Mouse (Mus musculus) intestine, embryonic 16.5 days (tissue): ENCODE measurements around the gene Gad1. TPM values are rescaled to one million over a fixed set of nuclear protein-coding genes. Genes with fewer than 3 reads are reported as not detected.

Experiments
- ATAC-seq: fragments of 200-750 bp; cut with Nextera tagmentation; 2 replicates; pipeline ENCODE4 v1.8.0; 2017; ENCODE audit warnings: moderate TSS enrichment, moderate library complexity
- H3K27ac ChIP-seq: fragments of 300-500 bp; sonication (generic); 2 replicates; pipeline ENCODE4 v1.5.1; 2014; ENCODE audit warnings: mild to moderate bottlenecking, low read length
- H3K27me3 ChIP-seq: fragments of 300-500 bp; sonication (generic); replicated peaks from 2 replicates; pipeline ENCODE4 v1.6.1; 2014; ENCODE audit warnings: low read length, control low read depth, mixed read lengths; ENCODE audit not compliant: control insufficient read depth, insufficient read depth
- H3K36me3 ChIP-seq: fragments of 300-500 bp; sonication (generic); 2 replicates; pipeline ENCODE4 v1.6.1; 2014; ENCODE audit warnings: low read length, control low read depth; ENCODE audit not compliant: control insufficient read depth, insufficient read depth
- H3K4me1 ChIP-seq: fragments of 300-500 bp; sonication (generic); 2 replicates; pipeline ENCODE4 v1.6.1; 2014; ENCODE audit warnings: low read length, control low read depth, mixed read lengths; ENCODE audit not compliant: control insufficient read depth, insufficient read depth
- H3K4me2 ChIP-seq: fragments of 300-500 bp; sonication (generic); 2 replicates; pipeline ENCODE4 v1.6.1; 2014; ENCODE audit warnings: low read depth, low read length, control low read depth
- H3K4me3 ChIP-seq: fragments of 300-500 bp; sonication (generic); 2 replicates; pipeline ENCODE4 v1.5.1; 2014; ENCODE audit warnings: mild to moderate bottlenecking, low read length
- H3K9ac ChIP-seq: fragments of 300-500 bp; sonication (generic); 2 replicates; pipeline ENCODE4 v1.6.1; 2014; ENCODE audit warnings: low read depth, low read length
- H3K9me3 ChIP-seq: fragments of 300-500 bp; sonication (generic); 2 replicates; pipeline ENCODE4 v1.6.1; 2016; ENCODE audit warnings: low read length, control low read depth; ENCODE audit not compliant: control insufficient read depth
- WGBS: fragments of 180-500 bp; shearing (Covaris S2); extraction: QIAGEN DNeasy Blood & Tissue Kit; methylation state at CpG from one replicate; pipeline ENCODE4 v1.1.7; 2014; 5-methylcytosine and 5-hydroxymethylcytosine counted together
- polyA plus RNA-seq: library from polyadenylated mRNA; unstranded; fragments of >200 nt; fragmentation: Nextera tagmentation; extraction: Ambion mirVana; gene quantifications from 2 replicates; pipeline ENCODE4 v1.2.1, GENCODE M21; 2015

Gene Gad1
- polyA plus RNA-seq, 1 experiment from 2014 or later: 0.15 TPM

DNA sequence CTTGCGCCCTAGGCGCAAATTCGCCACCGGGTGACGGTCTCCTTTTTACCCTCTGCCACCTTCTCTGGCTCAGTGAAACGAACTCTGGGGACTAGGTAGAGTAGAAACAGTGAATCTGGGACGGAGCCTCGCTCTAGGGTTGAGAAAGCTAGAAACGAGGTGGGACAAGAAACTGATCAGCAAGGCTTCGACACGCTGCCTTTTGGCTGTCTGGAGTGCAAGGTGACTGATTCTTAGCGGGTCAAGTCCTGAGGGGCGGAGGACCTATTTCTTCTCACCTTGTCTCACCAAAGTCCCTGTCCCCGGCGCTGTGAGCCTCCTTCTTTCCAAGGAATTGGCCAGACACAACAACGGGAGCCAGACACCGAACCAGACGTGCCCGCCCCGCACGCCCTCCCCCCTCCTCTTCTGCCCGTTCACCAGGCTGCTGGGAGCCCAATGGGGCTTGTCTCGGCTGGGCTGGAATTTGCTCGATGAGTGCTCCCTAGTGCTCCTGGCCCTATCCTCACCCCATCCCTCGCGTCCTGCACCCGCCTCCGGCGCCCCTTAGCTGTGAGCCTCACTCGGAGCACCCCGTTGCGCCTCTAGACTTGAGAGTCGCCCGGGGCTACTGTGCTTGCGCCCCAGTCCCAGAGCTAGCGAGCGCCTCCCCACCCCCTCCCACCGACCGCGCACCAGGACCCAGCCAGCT lies 10.3 kb downstream of the Gad1 start:
- peaks cover 13% of the 10 kb centered on the region for H3K4me1 ChIP-seq

DNA sequence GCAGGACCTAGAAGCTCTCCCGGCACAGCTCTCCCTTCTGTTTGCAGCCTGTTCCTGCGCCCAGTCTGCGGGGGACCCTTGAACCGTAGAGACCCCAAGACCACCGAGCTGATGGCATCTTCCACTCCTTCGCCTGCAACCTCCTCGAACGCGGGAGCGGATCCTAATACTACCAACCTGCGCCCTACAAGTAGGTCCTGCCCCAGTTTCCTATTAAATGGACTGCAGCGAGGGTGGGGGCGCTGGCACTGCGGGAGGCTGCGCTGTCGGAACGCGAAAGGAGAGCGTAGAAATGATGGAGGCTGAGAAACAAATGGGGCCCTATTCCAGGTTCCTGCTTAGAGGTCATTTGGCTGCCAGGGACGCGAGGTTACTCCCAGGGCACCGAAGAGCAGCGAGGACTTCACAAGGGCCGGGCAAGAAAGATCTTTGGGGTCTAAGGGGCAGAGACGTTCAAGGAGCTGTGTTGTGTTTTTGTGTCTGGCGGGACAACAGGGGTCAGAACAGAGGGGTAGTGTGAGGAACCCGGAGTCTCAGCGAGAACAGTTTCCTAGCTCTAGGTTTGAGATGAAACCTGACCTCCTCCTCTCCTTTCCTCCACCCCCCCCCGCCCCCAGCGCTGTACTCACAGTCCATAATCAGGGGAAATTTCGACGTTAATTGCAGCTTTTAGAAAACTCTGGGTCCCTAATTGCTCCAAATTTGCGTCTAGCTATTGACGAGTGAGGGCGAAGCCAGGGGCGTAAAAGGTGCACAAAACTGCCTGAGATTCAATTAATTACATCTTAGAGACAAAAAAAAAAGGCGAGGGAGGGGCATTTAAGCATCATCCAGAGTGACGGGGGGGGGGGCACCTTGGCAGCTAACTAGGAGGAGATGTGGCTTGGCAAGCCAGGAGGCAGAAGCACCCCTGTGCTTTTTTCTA lies 11.1 kb downstream of the Gad1 start:
- WGBS: 1% methylated on average over 38 of the region's 38 CpGs

More for the DNA sequence above, 10.3 kb downstream of the Gad1 start:
- under 1% methylated on average over 40 of the region's 40 CpGs for WGBS
- Histone ChIP-seq H3K9ac (no peak overlapping the region), H3K36me3 (no peaks in the 10 kb centered on the region), H3K27me3 (peaks cover 93% of the 10 kb centered on the region), H3K9me3 (no peaks in the 10 kb centered on the region), H3K4me2 (no peak overlapping the region), H3K27ac (no peak overlapping the region), H3K4me3 (no peak overlapping the region)
- ATAC-seq: no peak

DNA sequence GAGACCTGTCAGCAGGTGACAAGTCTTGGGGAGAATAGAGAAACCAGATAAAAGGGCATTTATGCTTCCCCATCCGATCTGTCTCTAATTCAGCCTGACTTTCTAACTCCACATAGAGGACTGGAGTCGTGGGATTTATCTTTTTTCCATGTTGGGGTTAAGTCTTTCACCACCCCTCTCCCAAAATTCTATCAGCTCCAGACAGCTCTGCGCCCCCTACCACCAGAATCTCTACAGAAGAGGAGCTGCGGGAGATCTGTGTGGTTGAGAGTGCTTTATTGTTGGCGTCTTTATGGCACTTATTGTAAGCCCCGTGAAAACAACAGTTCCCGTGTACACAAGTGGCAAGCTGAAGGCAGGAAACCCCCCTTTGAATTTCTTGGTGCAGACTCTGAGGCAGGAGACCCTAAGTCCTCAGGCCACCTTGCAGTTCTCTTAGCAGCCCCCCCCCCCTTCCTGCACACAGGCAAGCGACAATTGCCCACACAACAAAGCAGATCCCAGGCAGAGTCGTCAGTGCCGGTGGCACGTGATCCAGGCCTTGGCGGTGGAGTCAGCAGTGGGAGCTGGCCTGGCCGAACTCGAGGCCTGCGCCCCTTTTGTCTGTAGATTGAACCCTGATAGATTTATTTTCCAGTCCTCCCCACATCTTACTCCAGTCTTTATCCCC lies 11.9 kb downstream of the Gad1 start:
- Histone ChIP-seq H3K27me3 (peaks cover 96% of the 10 kb centered on the region), H3K36me3 (no peaks in the 10 kb centered on the region), H3K9ac (no peak overlapping the region), H3K4me2 (no peak overlapping the region), H3K4me1 (peaks cover 18% of the 10 kb centered on the region), H3K27ac (no peak overlapping the region), H3K9me3 (no peaks in the 10 kb centered on the region), H3K4me3 (no peak overlapping the region)
- ATAC-seq: no peak
- WGBS: 4% methylated on average over 15 of the region's 15 CpGs

More for the DNA sequence above, 11.1 kb downstream of the Gad1 start:
- ATAC-seq: no peak
- Histone ChIP-seq H3K4me1 (peaks cover 18% of the 10 kb centered on the region), H3K27ac (no peak overlapping the region), H3K9me3 (no peaks in the 10 kb centered on the region), H3K4me3 (no peak overlapping the region), H3K9ac (no peak overlapping the region), H3K4me2 (no peak overlapping the region), H3K36me3 (no peaks in the 10 kb centered on the region), H3K27me3 (peaks cover 98% of the 10 kb centered on the region)

DNA sequence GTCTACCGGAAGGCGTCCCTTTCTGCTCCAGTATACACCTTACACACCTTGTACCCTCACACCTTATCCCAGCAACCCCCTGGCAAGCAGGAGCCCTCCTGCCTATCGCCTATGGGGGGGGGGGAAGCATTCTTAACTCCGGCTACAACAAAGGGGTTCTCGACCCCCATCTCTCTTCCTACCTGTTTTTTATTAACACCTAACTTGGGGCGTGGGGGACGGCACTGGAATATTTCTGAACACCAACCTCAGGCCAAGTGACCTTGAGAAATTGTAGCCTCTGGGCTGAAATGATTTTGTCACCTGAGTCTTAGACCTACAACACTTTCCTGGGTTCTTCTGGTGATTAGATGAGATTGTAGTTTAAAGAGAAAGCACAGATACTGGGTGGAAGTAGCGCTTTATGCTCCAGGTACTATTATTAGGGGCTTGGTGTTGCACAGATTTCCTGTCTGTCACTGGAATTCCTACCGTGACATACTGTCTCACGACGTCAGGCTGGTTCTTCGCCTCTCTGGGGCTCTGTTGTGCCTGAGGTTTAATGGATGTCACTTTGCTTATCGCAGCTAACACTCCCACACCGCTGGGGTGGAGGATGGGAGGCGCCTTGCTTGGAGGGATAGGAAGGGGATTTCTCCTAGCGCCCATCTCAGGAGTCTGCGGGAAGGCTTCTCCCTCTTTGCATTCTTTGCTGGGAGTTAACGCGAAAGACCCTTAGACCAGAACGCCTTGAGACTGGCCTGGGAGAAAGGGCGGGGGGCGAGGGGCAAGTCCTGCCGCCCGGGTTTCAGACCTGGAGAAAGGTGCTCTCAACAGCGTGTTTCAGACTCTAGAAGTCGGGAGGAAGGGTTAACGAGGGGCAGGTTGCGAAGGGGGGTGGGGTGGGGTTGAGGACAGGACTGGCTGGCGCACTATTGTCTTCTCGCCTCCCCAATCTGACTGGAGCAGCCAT lies 13.1 kb downstream of the Gad1 start:
- Histone ChIP-seq H3K4me1 (peaks cover 18% of the 10 kb centered on the region), H3K9me3 (no peaks in the 10 kb centered on the region), H3K27ac (no peak overlapping the region), H3K4me2 (no peak overlapping the region), H3K27me3 (peaks cover 91% of the 10 kb centered on the region), H3K9ac (no peak overlapping the region), H3K36me3 (no peaks in the 10 kb centered on the region), H3K4me3 (no peak overlapping the region)
- ATAC-seq: no peak
- 6% methylated on average over 30 of the region's 30 CpGs for WGBS

DNA sequence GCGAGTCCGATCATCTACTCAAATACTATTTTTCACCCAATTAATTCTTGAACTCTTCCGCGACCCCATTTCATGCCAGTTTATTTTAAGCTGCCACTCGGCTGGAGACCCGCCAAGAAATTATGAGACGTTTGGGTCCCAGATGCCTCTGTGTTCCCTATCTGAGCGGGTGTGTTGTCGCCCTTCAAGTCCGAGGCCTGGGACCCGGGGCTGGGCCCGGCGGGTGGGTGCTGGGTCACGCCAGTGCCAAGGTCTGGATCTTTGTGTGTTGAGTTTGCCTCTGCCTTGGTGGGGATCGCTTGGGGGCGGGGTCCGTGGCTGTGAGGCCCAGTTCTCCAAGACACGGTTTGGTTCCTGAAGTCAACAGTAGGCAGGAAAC lies 13.7 kb downstream of the Gad1 start:
- H3K9me3 ChIP-seq: no peaks in the 10 kb centered on the region
- H3K36me3 ChIP-seq: no peaks in the 10 kb centered on the region
- H3K4me3 ChIP-seq: no peak overlapping the region
- H3K9ac ChIP-seq: no peak overlapping the region
- H3K27me3 ChIP-seq: peaks cover 84% of the 10 kb centered on the region
- WGBS: 4% methylated on average over 18 of the region's 18 CpGs
- no peak for ATAC-seq
- no peak overlapping the region for H3K27ac ChIP-seq
- no peak overlapping the region for H3K4me2 ChIP-seq
- peaks cover 18% of the 10 kb centered on the region for H3K4me1 ChIP-seq

DNA sequence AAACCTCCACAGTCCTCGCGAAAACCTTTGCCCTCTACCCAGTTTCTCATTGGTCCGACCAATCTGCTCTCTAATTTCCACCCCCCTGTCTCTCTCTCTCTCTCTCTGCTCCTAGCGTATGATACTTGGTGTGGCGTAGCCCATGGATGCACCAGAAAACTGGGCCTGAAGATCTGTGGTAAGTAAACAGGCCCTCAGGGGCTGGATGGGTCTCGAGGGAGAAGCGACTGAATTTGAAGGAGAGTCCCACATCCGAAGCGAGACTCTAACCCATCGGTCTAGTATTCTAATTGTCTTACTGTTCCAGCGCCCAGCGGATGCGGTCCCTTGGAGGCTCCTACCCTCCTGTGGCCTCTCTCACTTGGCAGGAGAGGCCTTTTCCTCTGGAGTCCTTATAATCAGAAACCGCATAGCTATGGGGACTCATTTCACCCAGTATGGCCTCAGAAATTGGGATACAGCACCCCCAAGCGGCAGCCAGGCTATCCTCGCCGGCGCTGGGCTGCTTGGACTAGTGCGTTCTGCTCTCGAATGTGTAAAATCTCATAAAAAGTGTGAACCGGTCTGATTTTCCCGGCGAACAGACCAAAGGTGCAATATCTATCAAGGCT lies 14.3 kb downstream of the Gad1 start:
- no peaks in the 10 kb centered on the region for H3K36me3 ChIP-seq
- H3K4me2 ChIP-seq: no peak overlapping the region
- no peak overlapping the region for H3K9ac ChIP-seq
- peaks cover 78% of the 10 kb centered on the region for H3K27me3 ChIP-seq
- no peak overlapping the region for H3K27ac ChIP-seq
- H3K9me3 ChIP-seq: no peaks in the 10 kb centered on the region
- peak; percentile 23; the same call in 1 of the 2 replicates for ATAC-seq
- H3K4me1 ChIP-seq: peaks cover 17% of the 10 kb centered on the region
- WGBS: 6% methylated on average over 23 of the region's 23 CpGs
- H3K4me3 ChIP-seq: no peak overlapping the region

DNA sequence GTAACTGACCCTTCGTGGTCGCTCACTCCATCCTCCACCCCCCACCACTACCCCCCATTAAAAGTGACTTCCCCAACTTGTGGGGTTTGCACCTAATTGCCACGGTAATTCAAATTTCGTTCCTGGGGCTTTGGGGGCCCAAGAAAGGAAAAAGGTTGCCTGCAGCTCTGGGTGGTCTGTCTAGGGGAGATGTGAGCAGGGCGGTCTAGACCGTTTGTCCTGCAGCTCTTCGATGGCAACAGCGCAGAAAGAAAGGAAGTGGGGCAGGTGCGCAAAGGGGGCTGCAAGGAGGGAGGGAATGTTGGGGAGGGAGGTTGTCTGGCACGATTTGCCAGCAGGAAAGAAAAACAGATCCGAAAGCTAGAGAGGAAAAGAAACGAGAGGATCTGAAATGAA lies 14.8 kb downstream of the Gad1 start:
- peak overlapping the region; percentile 41; the same call in 1 of the 2 replicates for H3K4me3 ChIP-seq

DNA sequence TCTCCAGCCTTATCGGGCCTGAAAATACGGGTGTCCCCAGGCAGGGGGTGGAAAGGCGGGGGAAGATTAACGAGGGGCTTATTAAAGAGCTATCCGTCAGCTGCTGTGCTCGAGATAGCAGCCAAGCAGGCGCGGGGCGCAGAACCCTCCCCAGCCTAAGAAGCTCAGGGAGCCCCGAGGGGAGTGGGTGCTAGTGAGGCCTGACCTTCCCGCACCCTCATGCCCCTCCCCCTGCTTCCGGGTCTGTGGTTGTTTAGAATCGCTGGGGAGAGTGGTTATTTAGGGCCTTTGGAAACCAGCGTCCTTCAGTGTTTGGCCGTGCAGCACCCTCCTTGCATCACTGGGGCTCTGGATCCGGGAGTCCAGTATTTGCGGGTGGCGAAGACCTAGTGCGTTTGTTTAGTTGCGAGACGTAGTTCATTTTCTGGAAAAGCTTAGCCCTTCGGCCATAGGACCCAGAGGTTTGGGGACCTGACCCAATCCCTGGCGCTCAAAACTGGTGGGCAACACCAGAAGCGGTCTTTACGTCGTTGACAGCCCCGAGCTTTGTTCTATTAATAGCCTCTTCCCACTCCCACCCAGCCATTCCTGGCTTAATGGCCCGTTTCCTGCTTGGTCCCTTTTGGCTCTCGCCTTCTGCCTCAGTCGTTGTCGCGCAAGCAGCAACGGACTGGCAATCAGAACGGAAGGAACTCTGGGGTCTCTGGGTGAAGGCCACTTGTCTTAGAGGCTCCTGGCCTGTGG lies 15.5 kb downstream of the Gad1 start:
- Histone ChIP-seq H3K9me3 (no peaks in the 10 kb centered on the region), H3K4me1 (peaks cover 12% of the 10 kb centered on the region), H3K4me2 (peak overlapping the region; percentile 71), H3K27me3 (peaks cover 69% of the 10 kb centered on the region), H3K27ac (no peak overlapping the region), H3K36me3 (no peaks in the 10 kb centered on the region), H3K9ac (0 out of 2 replicates have a peak overlapping the region, but pooled peaks have one; percentile 38), H3K4me3 (peak overlapping the region; percentile 41)
- ATAC-seq: no peak
- WGBS: under 1% methylated on average over 34 of the region's 34 CpGs

More for the DNA sequence above, 14.8 kb downstream of the Gad1 start:
- ATAC-seq: no peak
- Histone ChIP-seq H3K9ac (no peak overlapping the region), H3K27ac (no peak overlapping the region), H3K4me1 (peaks cover 12% of the 10 kb centered on the region), H3K9me3 (no peaks in the 10 kb centered on the region), H3K36me3 (no peaks in the 10 kb centered on the region), H3K27me3 (peaks cover 73% of the 10 kb centered on the region), H3K4me2 (peak overlapping the region; percentile 71)
- WGBS: under 1% methylated on average over 12 of the region's 12 CpGs
